Mouse (Mus musculus) ES-Bruce4 (cell line): ENCODE measurements around the gene Psmb11. TPM values are rescaled to one million over a fixed set of nuclear protein-coding genes. Genes with fewer than 3 reads are reported as not detected.
"Not testable (repeated sequence)": the region's sequence is repeated elsewhere in the genome, so short reads cannot be mapped to it uniquely, and the experiment has no call there.

Experiments used
- H3K27ac ChIP-seq: 2 replicates; pipeline ENCODE4 v1.5.1; 2012; ENCODE audit warnings: low read length, inconsistent platforms; ENCODE audit not compliant: insufficient read depth
- H3K27me3 ChIP-seq: 2 replicates; pipeline ENCODE4 v1.6.1; 2012; ENCODE audit warnings: mild to moderate bottlenecking, low read length, inconsistent platforms; ENCODE audit not compliant: control insufficient read depth, poor library complexity, insufficient read depth, severe bottlenecking
- H3K36me3 ChIP-seq: 2 replicates; pipeline ENCODE4 v1.6.1; 2012; ENCODE audit warnings: inconsistent platforms, mild to moderate bottlenecking, low read length, moderate library complexity; ENCODE audit not compliant: control insufficient read depth, poor library complexity, insufficient read depth, severe bottlenecking
- H3K4me1 ChIP-seq: one replicate; pipeline ENCODE4 v1.8.1; 2011; ENCODE audit warnings: low read length; ENCODE audit not compliant: control insufficient read depth, insufficient read depth
- H3K4me3 ChIP-seq: 2 replicates; pipeline ENCODE4 v1.5.1; 2011; ENCODE audit warnings: low read depth, mild to moderate bottlenecking, low read length
- H3K9ac ChIP-seq: 2 replicates; pipeline ENCODE4 v1.6.1; 2012; ENCODE audit warnings: low read depth, mild to moderate bottlenecking, inconsistent platforms; ENCODE audit not compliant: poor library complexity, severe bottlenecking
- H3K9me3 ChIP-seq: replicated peaks from 2 replicates; pipeline ENCODE4 v1.6.1; 2012; ENCODE audit warnings: mild to moderate bottlenecking, low read length, inconsistent platforms; ENCODE audit not compliant: control insufficient read depth, poor library complexity, insufficient read depth, severe bottlenecking
- CTCF ChIP-seq: IDR thresholded peaks from one replicate; pipeline ENCODE4 v1.8.1; 2011; ENCODE audit warnings: low read depth, low read length
- EP300 ChIP-seq: IDR thresholded peaks from 2 replicates; pipeline ENCODE4 v1.6.1; 2011; ENCODE audit warnings: low read depth, low read length; ENCODE audit not compliant: insufficient read depth
- POLR2A ChIP-seq: IDR thresholded peaks from one replicate; pipeline ENCODE4 v1.8.1; 2011; ENCODE audit warnings: low read length; ENCODE audit not compliant: insufficient read depth
- polyA plus RNA-seq: library from polyadenylated mRNA; stranded (reverse); fragments of >200 nt; gene quantifications from 2 replicates; pipeline ENCODE4 v1.2.4, GENCODE M21; 2011; ENCODE audit warnings: low read depth; ENCODE audit not compliant: missing spikeins, insufficient read depth, insufficient read length

Psmb11 gene
- polyA plus RNA-seq, 1 experiment = 0.64 TPM

- H3K9ac ChIP-seq = no peak overlapping the region
- no peaks in the 10 kb centered on the region for H3K9me3 ChIP-seq
- H3K36me3 ChIP-seq = peaks cover 11% of the 10 kb centered on the region
- H3K27ac ChIP-seq = no peak overlapping the region
- TF ChIP-seq POLR2A (no peak), CTCF (no peak), EP300 (no peak)
- H3K27me3 ChIP-seq = no peaks in the 10 kb centered on the region
- H3K4me1 ChIP-seq = peaks cover 5% of the 10 kb centered on the region
- H3K4me3 ChIP-seq = no peak overlapping the region
These were observed 12.0 kb upstream of the Psmb11 start for GRCm38 (mm10) chr14:54609245-54609644.

GRCm38 (mm10) chr14:54609962-54610361, 11.3 kb upstream of the Psmb11 start:
- no peak overlapping the region for H3K27ac ChIP-seq
- peak; percentile 31 for TF ChIP-seq CTCF
- no peak for TF ChIP-seq POLR2A
- no peak for TF ChIP-seq EP300
- no peaks in the 10 kb centered on the region for H3K9me3 ChIP-seq
- H3K27me3 ChIP-seq = no peaks in the 10 kb centered on the region
- peaks cover 3% of the 10 kb centered on the region for H3K4me1 ChIP-seq
- H3K9ac ChIP-seq = no peak overlapping the region
- no peak overlapping the region for H3K4me3 ChIP-seq
- H3K36me3 ChIP-seq = peaks cover 14% of the 10 kb centered on the region

GRCm38 (mm10) chr14:54610648-54611047, 10.6 kb upstream of the Psmb11 start:
- H3K4me3 ChIP-seq = no peak overlapping the region
- peaks cover 5% of the 10 kb centered on the region for H3K4me1 ChIP-seq
- H3K36me3 ChIP-seq = peaks cover 18% of the 10 kb centered on the region
- H3K9ac ChIP-seq = no peak overlapping the region
- TF ChIP-seq EP300 (no peak), CTCF (no peak), POLR2A (no peak)
- H3K27ac ChIP-seq = no peak overlapping the region
- H3K9me3 ChIP-seq = no peaks in the 10 kb centered on the region
- H3K27me3 ChIP-seq = no peaks in the 10 kb centered on the region

GRCm38 (mm10) chr14:54614130-54614529, 7.1 kb upstream of the Psmb11 start:
- H3K36me3 ChIP-seq = peaks cover 25% of the 10 kb centered on the region

GRCm38 (mm10) chr14:54616226-54616825, 4.9 kb upstream of the Psmb11 start:
- TF ChIP-seq EP300 (no peak), CTCF (no peak), POLR2A (no peak)
- peaks cover 25% of the 10 kb centered on the region for H3K36me3 ChIP-seq
- peaks cover 5% of the 10 kb centered on the region for H3K4me1 ChIP-seq
- no peaks in the 10 kb centered on the region for H3K27me3 ChIP-seq
- peak overlapping the region; percentile 47 for H3K4me3 ChIP-seq
- H3K27ac ChIP-seq = no peak overlapping the region
- peaks cover 3% of the 10 kb centered on the region; the same call in 1 of the 2 replicates for H3K9me3 ChIP-seq
- H3K9ac ChIP-seq = peak overlapping the region; percentile 95

More at GRCm38 (mm10) chr14:54614130-54614529, 7.1 kb upstream of the Psmb11 start:
- H3K27ac ChIP-seq, H3K9me3 ChIP-seq, H3K4me1 ChIP-seq, H3K9ac ChIP-seq, H3K27me3 ChIP-seq, H3K4me3 ChIP-seq: not testable (repeated sequence)

- Histone ChIP-seq H3K27ac (peak overlapping the region; percentile 49; the same call in 1 of the 2 replicates), H3K9me3 (peaks cover 3% of the 10 kb centered on the region; the same call in 1 of the 2 replicates), H3K36me3 (peaks cover 20% of the 10 kb centered on the region), H3K4me3 (peak overlapping the region; percentile 96), H3K4me1 (peaks cover 5% of the 10 kb centered on the region), H3K9ac (peak overlapping the region; percentile 95), H3K27me3 (no peaks in the 10 kb centered on the region)
- no peak for TF ChIP-seq POLR2A
- peak; percentile 45 for TF ChIP-seq CTCF
These were observed 3.9 kb upstream of the Psmb11 start for GRCm38 (mm10) chr14:54617152-54617896.
